Mouse (Mus musculus) stomach, embryonic 15.5 days (tissue): ENCODE results near the gene Phf19. TPM values are rescaled to one million over a fixed set of nuclear protein-coding genes. Genes with fewer than 3 reads are reported as not detected.
A peak's percentile ranks its signal among the peaks of the same experiment; 100 is the strongest.

Experiments
- ATAC-seq: fragments of 200-750 bp; cut with Nextera tagmentation; 2 replicates; pipeline ENCODE4 v1.8.0; 2017; ENCODE audit warnings: low read depth, moderate number of reproducible peaks, moderate TSS enrichment; ENCODE audit not compliant: insufficient read depth, low FRiP score
- H3K27ac ChIP-seq: fragments of 300-500 bp; sonication (generic); 2 replicates; pipeline ENCODE4 v1.5.1; 2015; ENCODE audit warnings: mild to moderate bottlenecking, inconsistent platforms
- H3K27me3 ChIP-seq: fragments of 300-500 bp; sonication (generic); replicated peaks from 2 replicates; pipeline ENCODE4 v1.6.1; 2015; ENCODE audit warnings: inconsistent platforms
- H3K36me3 ChIP-seq: fragments of 300-500 bp; sonication (generic); 2 replicates; pipeline ENCODE4 v1.6.1; 2015; ENCODE audit warnings: inconsistent platforms
- H3K4me1 ChIP-seq: fragments of 300-500 bp; sonication (generic); 2 replicates; pipeline ENCODE4 v1.6.1; 2015; ENCODE audit warnings: inconsistent platforms
- H3K4me2 ChIP-seq: fragments of 300-500 bp; sonication (generic); 2 replicates; pipeline ENCODE4 v1.6.1; 2015; ENCODE audit warnings: mild to moderate bottlenecking, inconsistent platforms
- H3K4me3 ChIP-seq: fragments of 300-500 bp; sonication (generic); replicated peaks from 2 replicates; pipeline ENCODE4 v1.5.1; 2015; ENCODE audit warnings: inconsistent platforms
- H3K9ac ChIP-seq: fragments of 300-500 bp; sonication (generic); 2 replicates; pipeline ENCODE4 v1.6.1; 2015; ENCODE audit warnings: inconsistent platforms
- H3K9me3 ChIP-seq: fragments of 300-500 bp; sonication (generic); 2 replicates; pipeline ENCODE4 v1.6.1; 2016; ENCODE audit warnings: inconsistent platforms
- WGBS: fragments of 180-500 bp; shearing (Covaris S2); methylation state at CpG from one replicate; pipeline ENCODE4 v1.1.7; 2015; 5-methylcytosine and 5-hydroxymethylcytosine counted together
- polyA plus RNA-seq: library from polyadenylated mRNA; unstranded; fragments of >200 nt; fragmentation: Nextera tagmentation; extraction: Ambion mirVana; gene quantifications from 2 replicates; pipeline ENCODE4 v1.2.1, GENCODE M21; 2015

Phf19 gene
- polyA plus RNA-seq, 1 experiment from 2014 or later = 5.9 TPM

GRCm38 (mm10) chr2:34884186-34884585 lies 29.6 kb downstream of the Phf19 start:
- Histone ChIP-seq H3K27me3 (no peaks in the 10 kb centered on the region), H3K9me3 (no peaks in the 10 kb centered on the region), H3K27ac (no peak overlapping the region), H3K4me2 (no peak overlapping the region), H3K36me3 (no peaks in the 10 kb centered on the region), H3K4me1 (no peaks in the 10 kb centered on the region), H3K4me3 (no peak overlapping the region), H3K9ac (no peak overlapping the region)
- ATAC-seq = no peak
- WGBS = 73% methylated on average over 2 of the region's 2 CpGs

GRCm38 (mm10) chr2:34883190-34883589 lies 30.6 kb downstream of the Phf19 start:
- WGBS = 37% methylated on average over 5 of the region's 5 CpGs
- Histone ChIP-seq H3K36me3 (no peaks in the 10 kb centered on the region), H3K27me3 (no peaks in the 10 kb centered on the region), H3K9me3 (no peaks in the 10 kb centered on the region), H3K4me2 (no peak overlapping the region), H3K4me1 (no peaks in the 10 kb centered on the region), H3K9ac (no peak overlapping the region), H3K4me3 (no peak overlapping the region), H3K27ac (no peak overlapping the region)
- ATAC-seq = no peak

GRCm38 (mm10) chr2:34882757-34883156 lies 31.1 kb downstream of the Phf19 start:
- Histone ChIP-seq H3K9me3 (no peaks in the 10 kb centered on the region), H3K4me3 (no peak overlapping the region), H3K27ac (no peak overlapping the region), H3K4me1 (no peaks in the 10 kb centered on the region), H3K27me3 (no peaks in the 10 kb centered on the region), H3K4me2 (no peak overlapping the region), H3K9ac (no peak overlapping the region), H3K36me3 (no peaks in the 10 kb centered on the region)
- ATAC-seq = no peak
- WGBS = 81% methylated on average over 2 of the region's 2 CpGs

GRCm38 (mm10) chr2:34880054-34880453 lies 33.8 kb downstream of the Phf19 start:
- Histone ChIP-seq H3K4me1 (no peaks in the 10 kb centered on the region), H3K27ac (no peak overlapping the region), H3K9ac (no peak overlapping the region), H3K4me2 (no peak overlapping the region), H3K9me3 (no peaks in the 10 kb centered on the region), H3K36me3 (no peaks in the 10 kb centered on the region), H3K27me3 (0 out of 2 replicates have a peak, but pooled peaks cover 3% of the 10 kb centered on the region), H3K4me3 (no peak overlapping the region)
- no peak for ATAC-seq
- WGBS = 79% methylated on average over 10 of the region's 10 CpGs

- no peak for ATAC-seq
- Histone ChIP-seq H3K4me1 (peaks cover 10% of the 10 kb centered on the region; the same call in 1 of the 2 replicates), H3K27me3 (0 out of 2 replicates have a peak, but pooled peaks cover 3% of the 10 kb centered on the region), H3K27ac (no peak within 1 kb of the TSS), H3K36me3 (no peaks in the 10 kb centered on the region), H3K4me3 (peak within 1 kb of the TSS; percentile 28), H3K4me2 (peak within 1 kb of the TSS; percentile 49), H3K9ac (no peak within 1 kb of the TSS), H3K9me3 (no peaks in the 10 kb centered on the region)
- 16% methylated on average over 8 of the region's 8 CpGs for WGBS
Measured at GRCm38 (mm10) chr2:34874816-34875345, 38.9 kb downstream of the Phf19 start, which contains the start of gene Psmd5. Psmd5 (minus strand) TSS chr2:34874968.

GRCm38 (mm10) chr2:34874271-34874670 lies 39.6 kb downstream of the Phf19 start, which contains the start of gene Cutal:
Cutal (plus strand) TSS chr2:34874396.
- Histone ChIP-seq H3K9ac (no peak within 1 kb of the TSS), H3K4me2 (peak within 1 kb of the TSS; percentile 49), H3K9me3 (no peaks in the 10 kb centered on the region), H3K4me1 (peaks cover 16% of the 10 kb centered on the region; the same call in 1 of the 2 replicates), H3K27me3 (0 out of 2 replicates have a peak, but pooled peaks cover 3% of the 10 kb centered on the region), H3K4me3 (peak within 1 kb of the TSS; percentile 28), H3K36me3 (no peaks in the 10 kb centered on the region), H3K27ac (no peak within 1 kb of the TSS)
- peak; percentile 41; the same call in 1 of the 2 replicates for ATAC-seq
- WGBS = 6% methylated on average over 14 of the region's 14 CpGs

GRCm38 (mm10) chr2:34870520-34871474 lies 43.0 kb downstream of the Phf19 start:
- no peaks in the 10 kb centered on the region for H3K9me3 ChIP-seq
- no peaks in the 10 kb centered on the region for H3K27me3 ChIP-seq
- peak overlapping the region; percentile 99 for H3K9ac ChIP-seq
- H3K36me3 ChIP-seq = peaks cover under 1% of the 10 kb centered on the region; the same call in 1 of the 2 replicates
- H3K4me2 ChIP-seq = peak overlapping the region; percentile 69
- peak overlapping the region; percentile 92 for H3K4me3 ChIP-seq
- under 1% methylated on average over 67 of the region's 67 CpGs for WGBS
- peak; percentile 92 for ATAC-seq
- H3K27ac ChIP-seq = peak overlapping the region; percentile 96
- H3K4me1 ChIP-seq = peaks cover 18% of the 10 kb centered on the region; the same call in 1 of the 2 replicates

- Histone ChIP-seq H3K36me3 (peaks cover 12% of the 10 kb centered on the region), H3K4me2 (peak overlapping the region; percentile 52), H3K27me3 (no peaks in the 10 kb centered on the region), H3K4me1 (peaks cover 18% of the 10 kb centered on the region; the same call in 1 of the 2 replicates), H3K9ac (peak overlapping the region; percentile 33; the same call in 1 of the 2 replicates), H3K27ac (no peak overlapping the region), H3K9me3 (no peaks in the 10 kb centered on the region), H3K4me3 (peak overlapping the region; percentile 29)
- ATAC-seq = no peak
- 31% methylated on average over 5 of the region's 5 CpGs for WGBS
Measured at GRCm38 (mm10) chr2:34869680-34870079, 44.1 kb downstream of the Phf19 start.

GRCm38 (mm10) chr2:34857728-34858127 lies 56.1 kb downstream of the Phf19 start:
- WGBS = 86% methylated on average over 8 of the region's 8 CpGs
- no peak overlapping the region for H3K27ac ChIP-seq
- no peak overlapping the region for H3K4me2 ChIP-seq
- H3K9ac ChIP-seq = no peak overlapping the region
- no peak for ATAC-seq
- no peaks in the 10 kb centered on the region for H3K27me3 ChIP-seq
- H3K4me3 ChIP-seq = no peak overlapping the region
- no peaks in the 10 kb centered on the region for H3K4me1 ChIP-seq
- H3K36me3 ChIP-seq = peaks cover 57% of the 10 kb centered on the region
- no peaks in the 10 kb centered on the region for H3K9me3 ChIP-seq

GRCm38 (mm10) chr2:34855265-34855664 lies 58.6 kb downstream of the Phf19 start:
- Histone ChIP-seq H3K36me3 (peaks cover 53% of the 10 kb centered on the region), H3K9ac (no peak overlapping the region), H3K27me3 (no peaks in the 10 kb centered on the region), H3K4me1 (no peaks in the 10 kb centered on the region), H3K9me3 (no peaks in the 10 kb centered on the region), H3K4me3 (no peak overlapping the region), H3K27ac (no peak overlapping the region), H3K4me2 (no peak overlapping the region)
- ATAC-seq = no peak
- 91% methylated on average over 4 of the region's 4 CpGs for WGBS

GRCm38 (mm10) chr2:34847702-34848101 lies 66.1 kb downstream of the Phf19 start:
- no peak for ATAC-seq
- 94% methylated on average over 1 of the region's 1 CpGs for WGBS

More at GRCm38 (mm10) chr2:34847702-34848101, 66.1 kb downstream of the Phf19 start:
- H3K9me3 ChIP-seq = no peaks in the 10 kb centered on the region
- no peak overlapping the region for H3K4me3 ChIP-seq
- H3K9ac ChIP-seq = no peak overlapping the region
- no peaks in the 10 kb centered on the region for H3K4me1 ChIP-seq
- no peak overlapping the region for H3K4me2 ChIP-seq
- H3K36me3 ChIP-seq = peaks cover 5% of the 10 kb centered on the region
- H3K27me3 ChIP-seq = no peaks in the 10 kb centered on the region
- no peak overlapping the region for H3K27ac ChIP-seq
